Mouse (Mus musculus): ENCODE results near the gene Notch2.

The Notch2 gene

GRCm38 (mm10) chr3:98069161-98069560, 55.8 kb downstream of the Notch2 start:
- no peak for DNase-seq (ENCODE audit: low spot score in 2 of 2)

GRCm38 (mm10) chr3:98069856-98070255, 56.5 kb downstream of the Notch2 start:
- DNase-seq (ENCODE audit: low spot score in 2 of 2), result no peak

- no peak for DNase-seq (ENCODE audit: low spot score in 2 of 2)
These were observed 59.2 kb downstream of the Notch2 start for GRCm38 (mm10) chr3:98072570-98072969.

GRCm38 (mm10) chr3:98073545-98073944, 60.2 kb downstream of the Notch2 start:
- DNase-seq (ENCODE audit: low spot score in 2 of 2), result no peak

GRCm38 (mm10) chr3:98074622-98075231, 61.4 kb downstream of the Notch2 start:
- no peak for DNase-seq (ENCODE audit: low spot score in 2 of 2)

- DNase-seq (ENCODE audit: low spot score in 2 of 2), result no peak
These were observed 64.5 kb downstream of the Notch2 start for GRCm38 (mm10) chr3:98077866-98078265.

GRCm38 (mm10) chr3:98078816-98079215, 65.5 kb downstream of the Notch2 start:
- no peak for DNase-seq (ENCODE audit: low spot score in 2 of 2)

- DNase-seq (ENCODE audit: low spot score in 2 of 2), result no peak
These were observed 66.4 kb downstream of the Notch2 start for GRCm38 (mm10) chr3:98079601-98080215.

GRCm38 (mm10) chr3:98080630-98081029, 67.3 kb downstream of the Notch2 start:
- no peak for DNase-seq (ENCODE audit: low spot score in 2 of 2)

GRCm38 (mm10) chr3:98082188-98082587, 68.9 kb downstream of the Notch2 start:
- DNase-seq (ENCODE audit: low spot score in 2 of 2), result no peak

- no peak for DNase-seq (ENCODE audit: low spot score in 2 of 2)
These were observed 69.6 kb downstream of the Notch2 start for GRCm38 (mm10) chr3:98082972-98083371.

- DNase-seq (ENCODE audit: low spot score in 2 of 2), result no peak
These were observed 70.8 kb downstream of the Notch2 start for GRCm38 (mm10) chr3:98084061-98084655.

- no peak for DNase-seq (ENCODE audit: low spot score in 2 of 2)
These were observed 71.5 kb downstream of the Notch2 start for GRCm38 (mm10) chr3:98084870-98085269.

GRCm38 (mm10) chr3:98085812-98086268, 72.5 kb downstream of the Notch2 start:
- DNase-seq (ENCODE audit: low spot score in 2 of 2), result no peak

- DNase-seq (ENCODE audit: low spot score in 2 of 2), result no peak
These were observed 73.1 kb downstream of the Notch2 start for GRCm38 (mm10) chr3:98086441-98086840.

GRCm38 (mm10) chr3:98086860-98087259, 73.5 kb downstream of the Notch2 start:
- DNase-seq (ENCODE audit: low spot score in 2 of 2), result no peak

- DNase-seq (ENCODE audit: low spot score in 2 of 2), result no peak
These were observed 74.2 kb downstream of the Notch2 start for GRCm38 (mm10) chr3:98087551-98087950.

GRCm38 (mm10) chr3:98089702-98090101, 76.4 kb downstream of the Notch2 start:
- peak; percentile 62 to 66 for DNase-seq (ENCODE audit: low spot score in 2 of 2)

- DNase-seq (ENCODE audit: low spot score in 2 of 2), result no peak
These were observed 76.8 kb downstream of the Notch2 start for GRCm38 (mm10) chr3:98090129-98090528.

- no peak for DNase-seq (ENCODE audit: low spot score in 2 of 2)
These were observed 79.5 kb downstream of the Notch2 start for GRCm38 (mm10) chr3:98092680-98093370.

GRCm38 (mm10) chr3:98093954-98094353, 80.6 kb downstream of the Notch2 start:
- DNase-seq (ENCODE audit: low spot score in 2 of 2), result no peak

All from right cerebral cortex, postnatal 10 days (tissue).